Mouse (Mus musculus) left cerebral cortex, postnatal 14 days (tissue): ENCODE data around the gene Glt6d1. TPM values are rescaled to one million over a fixed set of nuclear protein-coding genes. Genes with fewer than 3 reads are reported as not detected.
A peak's percentile ranks its signal among the peaks of the same experiment; 100 is the strongest.
"Not testable (repeated sequence)": the region's sequence is repeated elsewhere in the genome, so short reads cannot be mapped to it uniquely, and the experiment has no call there.

Experiments used
- DNase-seq, 2 experiments: peaks; one replicate each; pipeline ENCODE4 v3.0.0; 2021 to 2022; ENCODE audit warnings: low spot score in 2 of 2, mixed read lengths in 1 of 2
- intact Hi-C: fragments of 180-260 bp; cut with DNase I; formaldehyde crosslinking; loops from one replicate; pipeline ENCODE4 v1.15.1; 2025
- long read RNA-seq, 2 experiments: library from polyadenylated mRNA; stranded (forward); transcript quantifications; one replicate each; pipeline ENCODE4 v2.0.0; 2021
- total RNA-seq, 2 experiments: library from RNA; stranded (reverse); gene quantifications; 2 replicates each; pipeline ENCODE4 v1.2.3; 2021

Gene Glt6d1
- total RNA-seq = not detected
- long read RNA-seq, experiment 1 = 0 reads
- long read RNA-seq, experiment 2 = 0 reads

DNA sequence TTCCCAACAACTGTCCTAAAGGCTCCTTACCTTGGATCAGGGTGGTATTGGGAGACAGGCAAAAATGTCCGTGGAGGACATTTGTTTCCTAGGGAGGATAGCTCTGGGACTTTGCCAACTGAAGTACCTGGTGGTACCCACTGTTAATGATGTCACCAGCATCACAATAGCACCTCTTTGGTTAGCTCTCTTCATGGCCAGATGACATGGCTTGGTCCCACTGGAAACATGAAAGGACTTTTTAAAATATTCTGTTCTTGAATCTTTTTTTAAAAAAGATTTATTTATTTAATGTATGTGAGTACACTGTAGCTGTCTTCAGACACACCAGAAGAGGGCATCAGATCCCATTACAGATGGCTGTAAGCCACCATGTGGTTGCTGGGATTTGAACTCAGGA, at the start of gene Glt6d1:
Glt6d1 (minus strand) TSS at position 101 of the 400 bp plus-strand sequence.
- intact Hi-C loops, DNase-seq: not testable (repeated sequence)

DNA sequence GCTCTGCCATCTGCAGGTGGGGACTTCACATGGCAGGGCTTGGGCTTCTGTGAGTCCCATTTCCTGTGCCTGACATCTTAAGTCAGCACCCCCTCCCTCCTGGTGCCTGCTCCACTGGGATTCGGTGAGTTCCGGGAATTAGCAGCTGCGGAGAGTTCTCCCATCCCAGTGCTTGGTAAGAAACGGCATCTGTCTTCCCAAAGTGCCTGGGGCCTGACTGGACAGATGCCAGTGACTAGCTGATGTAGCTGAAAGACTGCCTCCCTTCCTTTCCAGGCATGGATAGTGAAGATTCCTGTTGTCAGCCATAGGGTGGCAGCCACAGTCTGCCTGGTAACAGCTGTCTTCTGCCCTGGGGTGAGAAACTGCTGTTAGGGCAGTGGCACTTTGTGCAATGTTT, 49.8 kb upstream of the Glt6d1 start:
- intact Hi-C loops = no loop called here
- peak; percentile 80 to 89 for DNase-seq

GRCm38 (mm10) chr2:25864230-25864629, 48.6 kb upstream of the Glt6d1 start:
- DNase-seq = no peak
- intact Hi-C loops = no loop called here

- intact Hi-C loops = no loop called here
- DNase-seq = peak; percentile 67 to 72
Observed at GRCm38 (mm10) chr2:25863337-25864131, 47.9 kb upstream of the Glt6d1 start, which contains the start of gene Kcnt1. Kcnt1 (plus strand) TSS chr2:25863734.

DNA sequence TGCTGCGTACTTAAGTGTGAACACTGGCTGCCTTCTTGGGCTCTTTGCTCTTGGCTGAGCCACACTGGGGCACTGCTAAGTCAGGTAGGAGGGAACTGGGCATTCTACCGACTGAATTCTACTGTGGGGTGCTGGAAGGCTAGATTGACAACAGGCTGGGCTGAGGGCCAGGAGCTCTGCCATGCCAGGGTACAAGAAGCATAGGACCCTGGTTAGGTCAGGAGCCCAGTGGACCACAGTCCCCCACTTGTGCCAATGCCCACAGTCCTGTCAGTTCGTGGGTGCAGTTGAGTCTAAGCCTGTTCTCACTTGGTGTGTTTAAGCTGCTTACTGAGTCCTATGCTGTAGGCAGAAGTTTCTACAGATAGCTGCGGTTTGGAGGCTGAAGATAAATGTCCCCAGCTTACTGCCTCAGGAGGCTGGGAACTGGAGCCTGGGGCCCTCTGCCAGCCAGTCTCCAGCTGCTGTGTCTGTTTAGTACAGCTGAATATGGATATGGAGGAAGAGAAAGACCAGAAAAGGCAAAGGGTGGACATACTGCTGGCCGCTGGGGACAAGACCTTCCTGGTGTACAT, 47.1 kb upstream of the Glt6d1 start:
- DNase-seq = peak; percentile 45 to 49
- intact Hi-C loops = no loop called here

GRCm38 (mm10) chr2:25862038-25862437, 46.4 kb upstream of the Glt6d1 start:
- no peak for DNase-seq
- intact Hi-C loops = no loop called here

DNA sequence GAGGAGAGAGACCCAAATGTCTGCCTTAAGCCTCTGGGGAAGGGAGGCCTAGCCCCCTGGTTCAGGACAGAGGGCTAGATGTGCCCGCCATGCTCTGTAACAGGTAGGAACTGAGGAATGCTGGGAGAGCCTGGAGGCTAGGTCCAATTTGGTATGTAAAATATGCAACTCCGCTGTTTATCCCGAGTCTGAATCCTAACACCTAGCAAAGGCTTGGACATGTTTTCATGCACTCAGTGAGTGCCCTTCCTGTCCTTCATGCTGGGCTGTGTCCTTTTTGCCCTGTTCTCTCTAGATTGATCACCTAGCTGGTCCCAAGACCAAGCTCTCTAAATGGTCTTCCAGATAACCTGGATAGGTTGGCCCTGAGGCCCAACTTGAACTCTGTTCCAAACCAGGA, 44.2 kb upstream of the Glt6d1 start:
- no peak for DNase-seq
- intact Hi-C loops = no loop called here

DNA sequence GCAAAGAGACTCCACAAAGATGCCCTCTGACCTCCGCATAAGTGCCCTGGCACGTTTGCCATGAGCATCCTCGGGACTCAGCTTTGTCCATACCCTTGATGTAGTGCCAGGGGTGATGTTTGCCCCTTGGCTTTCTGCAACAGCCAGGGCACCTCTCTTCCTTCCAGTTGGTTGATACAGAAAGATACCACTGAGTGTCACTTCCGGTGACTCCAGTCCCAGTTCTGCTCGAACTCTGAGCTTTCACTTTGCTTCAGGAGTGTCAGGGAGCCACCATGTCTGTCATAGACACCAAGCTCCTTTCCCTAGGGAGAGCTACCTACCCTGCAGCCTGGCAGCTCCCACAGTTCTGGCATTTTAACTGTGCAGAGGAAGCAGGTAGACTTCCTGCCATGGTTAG, 38.4 kb upstream of the Glt6d1 start:
- intact Hi-C loops = no loop called here
- no peak for DNase-seq

- intact Hi-C loops = no loop called here
- peak; percentile 84 to 91 for DNase-seq
Observed at GRCm38 (mm10) chr2:25852626-25853025, 37.0 kb upstream of the Glt6d1 start.

DNA sequence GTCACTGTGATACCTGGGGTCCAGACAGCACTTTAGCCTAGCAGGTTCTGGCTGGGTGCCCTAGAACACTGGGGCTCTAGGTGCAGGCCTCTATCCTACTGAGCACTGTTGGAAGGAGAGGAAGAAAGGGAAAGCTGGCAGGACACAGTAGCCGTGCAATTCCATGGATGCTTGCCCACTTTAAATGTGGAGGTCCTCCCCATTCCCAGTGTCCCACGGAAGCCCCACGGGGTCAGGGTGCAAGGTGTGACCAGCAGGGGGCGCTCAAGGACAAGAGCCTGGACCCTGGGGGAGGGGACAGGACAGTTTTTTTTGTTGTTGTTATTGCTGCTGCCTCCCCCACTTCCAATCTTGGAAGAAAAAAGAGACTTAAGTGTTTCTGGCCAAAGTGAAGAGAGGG, 34.7 kb upstream of the Glt6d1 start:
- peak in 1 of 2 experiments; percentile 50 for DNase-seq
- intact Hi-C loops = no loop called here

DNA sequence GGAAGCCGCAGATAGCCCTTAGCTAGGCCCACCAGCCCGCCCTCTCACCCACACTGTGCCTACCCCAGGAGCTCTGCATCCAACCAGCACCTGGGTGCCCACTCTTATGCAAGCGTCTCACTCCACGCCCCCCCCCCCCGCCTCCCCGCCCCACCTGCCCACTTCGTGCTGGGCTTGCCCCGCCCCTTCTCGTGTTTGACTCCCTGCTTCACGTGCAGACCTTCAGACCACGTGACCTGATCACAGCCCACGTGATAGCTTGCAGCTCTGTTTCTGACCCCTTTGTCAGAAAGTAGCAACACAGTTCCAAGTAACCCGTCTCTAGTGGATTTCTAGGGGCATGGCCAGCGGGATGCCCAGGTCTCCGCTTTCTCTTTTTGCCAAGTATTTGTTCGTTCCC, 31.6 kb upstream of the Glt6d1 start, which contains the start of gene Sohlh1:
Sohlh1 (minus strand) TSS at position 23 of the 400 bp plus-strand sequence.
- intact Hi-C loops = no loop called here
- DNase-seq = no peak

DNA sequence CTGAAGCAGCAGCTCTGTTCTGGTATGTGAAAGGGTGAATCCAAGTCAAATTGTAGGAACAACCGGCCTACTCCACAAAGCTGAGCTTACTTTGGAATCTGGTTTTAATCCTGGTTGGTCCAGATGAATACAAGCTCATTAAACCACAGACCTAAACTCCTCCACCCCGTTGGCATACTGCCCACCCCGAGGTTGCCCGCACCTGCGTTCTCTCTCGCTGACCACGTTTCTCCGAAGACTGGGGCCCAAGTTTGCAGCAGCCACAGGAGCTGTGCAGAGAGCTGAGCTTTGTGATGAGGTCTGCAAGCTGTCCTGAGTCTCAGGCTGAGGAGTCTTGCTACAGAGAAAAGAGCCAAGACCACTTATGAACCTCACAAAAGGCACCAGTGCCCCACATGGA, 30.9 kb upstream of the Glt6d1 start:
- no peak for DNase-seq
- intact Hi-C loops = no loop called here

- intact Hi-C loops = no loop called here
- DNase-seq = no peak
Observed at GRCm38 (mm10) chr2:25844097-25844496, 28.4 kb upstream of the Glt6d1 start.

DNA sequence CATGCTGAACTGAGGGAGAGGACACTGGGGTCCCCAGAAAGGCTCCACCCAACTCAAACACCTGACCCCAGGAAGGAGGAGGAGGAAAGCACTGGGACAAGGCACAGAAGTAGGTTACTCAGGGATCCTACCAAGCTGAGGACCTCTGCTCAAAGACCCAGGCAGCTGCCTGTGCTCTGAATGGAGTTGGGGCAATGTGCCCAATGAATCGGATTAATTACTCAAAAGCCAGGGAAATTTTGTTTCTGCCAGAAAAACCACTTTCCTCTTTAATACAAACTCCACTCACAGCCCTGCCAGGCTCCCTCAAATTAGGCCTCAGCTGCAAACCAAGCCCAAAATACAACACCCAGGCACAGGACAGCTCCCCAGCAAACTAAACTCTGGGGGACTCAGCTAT, 27.1 kb upstream of the Glt6d1 start:
- intact Hi-C loops = no loop called here
- DNase-seq = peak; percentile 40 to 62

DNA sequence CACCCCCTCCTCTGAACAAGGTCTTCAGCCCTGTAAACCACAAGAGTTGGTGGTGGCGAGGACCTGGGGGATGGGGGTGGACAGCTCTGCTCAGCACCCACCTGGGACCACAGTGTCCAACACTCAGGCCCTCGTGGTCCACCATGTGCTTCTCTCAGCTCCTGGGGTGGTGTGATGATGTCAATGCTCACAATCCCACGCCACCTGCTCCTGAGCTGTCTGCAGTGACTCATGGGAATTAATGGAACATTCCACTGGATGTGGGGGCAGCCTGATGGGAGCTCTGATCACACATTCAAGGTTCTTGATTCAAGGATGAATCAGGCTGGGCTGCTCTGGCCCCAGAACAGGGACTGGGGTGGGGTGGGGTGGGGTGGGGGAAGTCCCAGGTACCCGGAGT, 26.5 kb upstream of the Glt6d1 start:
- intact Hi-C loops = no loop called here

DNA sequence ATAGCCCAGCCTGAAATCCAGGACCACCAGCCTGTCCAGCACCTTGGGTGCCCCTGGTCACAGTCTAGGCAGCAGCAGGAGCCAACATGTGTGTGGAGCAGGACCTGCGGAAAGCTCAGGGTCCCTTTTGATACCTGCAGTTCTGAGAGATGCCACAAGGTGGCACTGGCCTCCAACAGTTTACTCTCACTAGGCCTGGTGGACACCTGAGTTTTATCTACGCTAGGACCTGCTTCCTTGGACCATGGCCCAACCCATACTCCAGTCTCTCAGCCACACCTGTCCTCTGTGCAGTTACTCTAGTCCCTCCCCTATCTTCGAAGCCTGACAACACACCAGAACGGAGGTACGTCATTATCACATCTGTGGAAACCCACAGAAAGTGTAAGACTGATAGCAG, 20.6 kb upstream of the Glt6d1 start:
- intact Hi-C loops = loop anchor here (2.0 to 10.0 kb wide), 3 partner anchors 77 to 309 kb away; no protein-coding TSS in a partner anchor
- peak; percentile 81 to 89 for DNase-seq

More for the DNA sequence above, 26.5 kb upstream of the Glt6d1 start:
- DNase-seq = no peak

DNA sequence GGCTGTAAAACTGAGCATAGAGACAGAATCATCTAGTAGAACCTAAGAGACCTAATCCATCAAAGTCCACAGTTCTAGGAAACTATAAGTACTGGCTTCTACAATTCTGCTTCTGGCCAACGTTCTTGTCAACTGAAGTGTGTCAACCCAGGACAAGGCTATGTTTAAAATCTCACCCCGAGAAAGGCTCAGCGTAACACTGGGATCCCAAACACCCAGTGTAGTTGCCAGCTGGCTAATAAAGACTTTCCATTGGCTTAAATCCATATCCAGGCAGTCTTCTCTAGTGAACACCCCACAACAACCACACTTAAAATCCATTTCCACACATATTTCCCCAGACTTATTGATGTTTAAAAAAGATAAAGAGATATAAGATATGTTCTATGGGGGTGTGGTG, 15.1 kb upstream of the Glt6d1 start:
- intact Hi-C loops = loop anchor here (10.0 kb wide), 2 partner anchors 184 to 314 kb away; no protein-coding TSS in a partner anchor
- DNase-seq = no peak

- DNase-seq = no peak
- intact Hi-C loops = no loop called here
Observed at GRCm38 (mm10) chr2:25828344-25828947, 12.8 kb upstream of the Glt6d1 start.

DNA sequence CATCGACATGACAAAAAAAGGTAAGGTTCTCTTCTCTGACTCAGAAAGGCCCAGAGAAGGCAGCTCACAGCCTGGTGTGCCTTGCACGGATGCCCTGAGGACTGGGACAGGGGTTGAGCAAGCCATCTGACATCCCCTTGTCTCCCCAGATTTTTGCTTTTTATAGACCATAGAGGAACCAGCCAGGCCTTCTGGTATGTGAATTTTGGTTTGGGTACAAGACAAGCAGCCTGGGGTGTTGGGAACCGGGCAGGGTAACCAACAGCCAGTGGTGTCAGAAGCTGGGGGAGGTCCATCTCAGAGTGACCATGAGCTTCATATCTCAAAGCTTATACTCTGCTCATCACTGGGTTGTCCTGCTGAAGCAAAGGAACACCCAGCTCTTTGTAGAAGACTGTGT, 9.1 kb upstream of the Glt6d1 start:
- intact Hi-C loops = no loop called here
- DNase-seq = no peak

DNA sequence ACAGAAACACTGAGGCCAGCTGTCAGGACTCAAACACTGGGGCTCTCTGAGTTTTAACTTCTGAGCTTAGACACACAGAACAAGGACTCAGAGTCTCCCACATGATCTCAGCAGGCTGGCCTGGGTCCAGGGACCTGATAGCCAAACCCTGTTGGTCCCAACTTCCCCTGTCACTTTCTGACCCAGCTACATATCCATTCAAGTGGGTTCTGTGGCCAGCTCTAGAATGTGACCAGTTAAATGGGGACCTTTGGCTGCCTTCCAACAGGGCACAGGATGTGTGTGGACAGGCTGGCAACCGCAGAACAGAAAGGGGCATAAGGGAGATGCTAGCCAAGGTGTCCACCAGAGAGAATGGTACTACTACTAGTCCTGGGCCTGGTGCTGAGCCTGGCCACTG, 7.2 kb upstream of the Glt6d1 start, which contains the start of gene Lcn9:
Lcn9 (plus strand) TSS at position 348 of the 400 bp plus-strand sequence.
- peak; percentile 24 to 61 for DNase-seq
- intact Hi-C loops = no loop called here
